Mouse (Mus musculus) frontal cortex, adult 2 months (tissue): ENCODE measurements at regions not wholly inside any gene's neighbourhood (a gene's known extent, or its start where the extent isn't known, plus 50 kb on each side); places are given as distances from the start of the nearest gene placed in this dataset.
A peak's percentile ranks its signal among the peaks of the same experiment; 100 is the strongest.

Experiments
- DNase-seq, 2 experiments: peaks; one replicate each; pipeline ENCODE4 v3.0.0; 2022; ENCODE audit warnings: low spot score in 1 of 2; ENCODE audit errors: extremely low spot score in 1 of 2

DNA sequence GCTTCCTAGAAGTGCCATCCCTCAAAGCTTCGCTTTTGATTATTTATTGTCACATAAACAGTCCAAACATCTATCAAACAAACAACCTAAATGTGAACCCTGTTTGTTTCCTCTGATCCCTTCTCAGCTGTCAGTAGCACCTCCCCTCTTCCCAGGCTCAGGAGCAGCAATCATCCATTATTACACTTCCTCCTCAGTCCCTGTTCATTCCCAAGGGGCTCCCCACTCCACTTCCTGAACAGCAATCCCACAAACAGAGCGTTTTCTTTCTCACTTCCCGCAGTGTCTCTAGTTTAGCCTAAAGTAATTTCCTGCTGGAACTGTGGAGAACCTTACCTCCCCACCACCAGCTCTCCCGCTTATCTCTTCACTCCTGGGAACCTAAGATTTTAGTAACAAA is 91.1 kb upstream of the Nrp1 start:
- no peak for DNase-seq

- no peak for DNase-seq
These were observed 90.4 kb upstream of the Nrp1 start for GRCm38 (mm10) chr8:128268010-128268409.

- DNase-seq: no peak
These were observed 88.9 kb upstream of the Nrp1 start for GRCm38 (mm10) chr8:128269546-128269945.

GRCm38 (mm10) chr8:128272866-128273344 is 85.5 kb upstream of the Nrp1 start:
- DNase-seq: peak; percentile 26 to 70

- no peak for DNase-seq
These were observed 81.9 kb upstream of the Nrp1 start for GRCm38 (mm10) chr8:128276475-128276874.

DNA sequence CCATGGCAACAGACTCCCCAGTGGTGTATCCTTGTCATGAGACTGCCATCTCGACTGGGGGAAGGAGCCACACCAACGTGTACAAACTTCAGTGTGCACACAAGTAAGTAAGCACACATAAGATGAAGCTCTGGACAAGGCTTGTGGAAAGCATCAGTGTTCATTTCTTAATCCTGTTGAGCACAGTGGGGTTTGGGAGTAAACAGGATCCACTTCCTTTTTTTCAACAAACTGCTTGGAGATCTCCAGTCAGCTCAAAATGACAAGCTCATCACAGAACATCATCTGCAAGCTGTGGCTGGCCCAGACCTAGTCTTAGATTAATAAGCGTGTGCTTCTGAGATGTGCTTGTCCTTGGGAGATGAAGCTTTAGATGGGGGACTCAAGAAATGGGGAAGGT is 75.6 kb upstream of the Nrp1 start:
- DNase-seq: no peak

- no peak for DNase-seq
These were observed 75.0 kb upstream of the Nrp1 start for GRCm38 (mm10) chr8:128283365-128283764.

- no peak for DNase-seq
These were observed 73.6 kb upstream of the Nrp1 start for GRCm38 (mm10) chr8:128284816-128285215.

DNA sequence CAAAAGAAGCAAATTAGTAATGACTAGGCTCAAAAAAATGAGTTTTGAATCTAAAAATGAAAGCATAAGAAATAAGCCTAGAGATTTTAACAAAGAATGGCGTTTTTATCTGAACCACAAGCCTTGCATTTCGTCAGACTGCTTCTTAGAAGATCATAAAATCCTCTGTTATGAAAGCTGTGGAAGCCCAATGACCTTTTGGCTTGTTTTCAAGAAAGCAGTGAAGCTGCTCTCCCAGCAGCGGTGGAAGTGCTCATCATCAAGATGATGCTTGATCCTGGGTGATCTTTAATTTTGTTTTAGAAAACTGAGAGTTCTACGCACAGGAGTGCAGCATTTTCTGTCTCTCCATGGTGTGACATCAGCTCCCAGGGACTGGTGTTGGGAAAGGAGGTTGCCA is 68.3 kb upstream of the Nrp1 start:
- DNase-seq: no peak

DNA sequence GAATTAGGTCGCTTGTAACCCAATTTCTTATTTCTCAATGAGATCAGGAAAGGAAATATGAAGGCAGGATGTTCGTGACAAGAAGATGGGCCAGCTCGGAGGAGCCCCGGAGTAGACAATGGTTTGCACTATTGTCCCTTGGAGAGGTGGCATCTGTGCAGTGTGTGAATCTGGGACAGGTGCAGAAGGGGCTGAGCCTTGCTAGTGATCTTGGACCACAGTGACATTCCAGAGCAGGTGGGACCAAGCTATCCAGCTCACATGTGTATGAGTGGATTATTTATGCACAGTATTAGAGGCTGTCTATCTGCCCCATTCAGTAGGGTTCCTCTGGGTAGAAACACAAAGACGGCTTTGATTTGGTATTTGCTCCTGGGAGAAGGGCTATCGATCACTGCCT is 66.0 kb upstream of the Nrp1 start:
- DNase-seq: no peak

GRCm38 (mm10) chr8:128296728-128297380 is 61.5 kb upstream of the Nrp1 start:
- peak; percentile 6 to 47 for DNase-seq

GRCm38 (mm10) chr8:128302322-128302721 is 56.1 kb upstream of the Nrp1 start:
- peak in 1 of 2 experiments; percentile 9 for DNase-seq
